ENCODE assay signal across 8 mouse cellular contexts in genomic region chr2:105673631-105674060, GRCm38 (mm10). TPM values are rescaled to one million over a fixed set of nuclear protein-coding genes. Genes with fewer than 3 reads are reported as not detected.
DNase-seq lines count a peak whose midpoint lies in the region; ATAC-seq and TF ChIP-seq lines count a peak whose summit lies in the region.

No protein-coding gene starts in this region.

- no peaks in the 10 kb centered on the region for H3K9me3 ChIP-seq in embryonic facial prominence, embryonic 11.5 days (replicated peaks; ENCODE audit: control insufficient read depth, low read length)
- no peaks in the 10 kb centered on the region for H3K9me3 ChIP-seq in midbrain, embryonic 12.5 days

- ATAC-seq in embryonic facial prominence, embryonic 11.5 days (replicated peaks; ENCODE audit: insufficient number of reproducible peaks, low FRiP score, low TSS enrichment, low read depth), result no peak
- ATAC-seq in midbrain, embryonic 12.5 days (ENCODE audit: low FRiP score, low read depth), result no peak

- TF ChIP-seq CTCF in layer of hippocampus, adult 2 months (conservative IDR thresholded peaks at IDR 0.05), result no peak

- peak overlapping the region; percentile 77 for H3K27ac ChIP-seq in layer of hippocampus, adult 2 months
- no peak overlapping the region for H3K27ac ChIP-seq in embryonic facial prominence, embryonic 11.5 days (replicated peaks; ENCODE audit: low read depth, low read length)
- H3K27ac ChIP-seq in midbrain, embryonic 12.5 days (replicated peaks), result peak overlapping the region; percentile 81

- no peaks in the 10 kb centered on the region for H3K36me3 ChIP-seq in embryonic facial prominence, embryonic 11.5 days (replicated peaks; ENCODE audit: control insufficient read depth, insufficient read depth, low read depth, low read length)
- no peaks in the 10 kb centered on the region for H3K36me3 ChIP-seq in midbrain, embryonic 12.5 days

- peak overlapping the region; percentile 16; the same call in 1 of the 2 replicates for H3K4me3 ChIP-seq in layer of hippocampus, adult 2 months
- peak overlapping the region; percentile 6; the same call in 1 of the 2 replicates for H3K4me3 ChIP-seq in embryonic facial prominence, embryonic 11.5 days (ENCODE audit: low read depth, low read length)
- H3K4me3 ChIP-seq in midbrain, embryonic 12.5 days, result peak overlapping the region; percentile 54

- H3K4me1 ChIP-seq in embryonic facial prominence, embryonic 11.5 days (ENCODE audit: control insufficient read depth, insufficient read depth, low read length), result peaks cover 10% of the 10 kb centered on the region
- peaks cover 51% of the 10 kb centered on the region for H3K4me1 ChIP-seq in midbrain, embryonic 12.5 days

- no peak overlapping the region for H3K9ac ChIP-seq in embryonic facial prominence, embryonic 11.5 days (replicated peaks; ENCODE audit: low read length)
- H3K9ac ChIP-seq in midbrain, embryonic 12.5 days (replicated peaks), result peak overlapping the region; percentile 51; the same call in 1 of the 2 replicates

- WGBS in embryonic facial prominence, embryonic 11.5 days, result 1% methylated on average over 10 of the region's 10 CpGs
- 3% methylated on average over 10 of the region's 10 CpGs for WGBS in midbrain, embryonic 12.5 days

- intact Hi-C loops in heart, postnatal 14 days (cut with DNase I), result loop anchor here (5.0 kb wide), 1 partner anchor 234 kb away; no protein-coding TSS in a partner anchor

- peaks cover 73% of the 10 kb centered on the region for H3K27me3 ChIP-seq in embryonic facial prominence, embryonic 11.5 days (ENCODE audit: control insufficient read depth, insufficient read depth, low read length)
- H3K27me3 ChIP-seq in midbrain, embryonic 12.5 days, result peaks cover 95% of the 10 kb centered on the region

- DNase-seq in layer of hippocampus, adult 2 months (ENCODE audit: low spot score in 2 of 2), result no peak
- no peak for DNase-seq in layer of hippocampus, postnatal 10 days (ENCODE audit: low spot score in 2 of 2)
- DNase-seq in embryonic facial prominence, embryonic 11.5 days (ENCODE audit: low spot score), result peak; percentile 13
- DNase-seq in heart, postnatal 14 days, result peak; percentile 46 to 59
- no peak for DNase-seq in right cerebral cortex, postnatal 10 days (ENCODE audit: low spot score in 2 of 2)
- DNase-seq in layer of hippocampus, postnatal 25 days (ENCODE audit: extremely low spot score in 1 of 2, low spot score in 1 of 2), result no peak
- no peak for DNase-seq in layer of hippocampus, adult 9-11 months

- H3K4me2 ChIP-seq in embryonic facial prominence, embryonic 11.5 days (ENCODE audit: low read depth, low read length), result peak overlapping the region; percentile 22; the same call in 1 of the 2 replicates
- H3K4me2 ChIP-seq in midbrain, embryonic 12.5 days (replicated peaks), result peak overlapping the region; percentile 59

RNA-seq across cellular contexts. Expression of gene Pax6, which starts 4.9 kb away (rescaled TPM):
- total RNA-seq in layer of hippocampus, adult 2 months (2021), result 10 to 100 TPM; 10.5 to 13.5 TPM
- total RNA-seq in layer of hippocampus, postnatal 10 days (2021), result 10 to 100 TPM; 11.8 to 13.5 TPM
- 13.9 and 26.6 TPM in 2 replicates for polyA plus RNA-seq in embryonic facial prominence, embryonic 11.5 days (2014; fragmentation: Nextera tagmentation; extraction: Ambion mirVana)
- total RNA-seq in heart, postnatal 14 days (2021), result not detected
- polyA plus RNA-seq in midbrain, embryonic 12.5 days (2016; fragmentation: Nextera tagmentation; extraction: Ambion mirVana), result 21.5 and 74.8 TPM in 2 replicates
- 1 to 10 TPM; 9.4 to 9.7 TPM for total RNA-seq in layer of hippocampus, postnatal 25 days (2021)

Comparison
In these comparisons a context has a peak if more than half of its experiments do, and no peak if none do; other contexts are left out.
1. DNase-seq: peak in embryonic facial prominence, embryonic 11.5 days (single experiment) and heart, postnatal 14 days (2 of 2); none in layer of hippocampus, adult 2 months (0 of 2), layer of hippocampus, postnatal 10 days (0 of 2), right cerebral cortex, postnatal 10 days (0 of 2), layer of hippocampus, postnatal 25 days (0 of 2) and layer of hippocampus, adult 9-11 months (single experiment).
2. RNA of gene Pax6, which starts 4.9 kb away (total RNA-seq): 10.5 to 13.5 TPM in layer of hippocampus, adult 2 months, 11.8 to 13.5 TPM in layer of hippocampus, postnatal 10 days and 9.4 to 9.7 TPM in layer of hippocampus, postnatal 25 days; not detected in heart, postnatal 14 days; every median in the first group is over 10 times any median in the second.
3. Peak in every context shown above with its lines, with median percentiles within 50 percentile points of each other: H3K4me3 ChIP-seq.